Mouse (Mus musculus) lung, postnatal 0 days (tissue): ENCODE measurements at regions not wholly inside any gene's neighbourhood (a gene's known extent, or its start where the extent isn't known, plus 50 kb on each side); places are given as distances from the start of the nearest gene placed in this dataset.

Experiments used
- ATAC-seq: fragments of 200-750 bp; cut with Nextera tagmentation; 2 replicates; pipeline ENCODE4 v1.8.0; 2017; ENCODE audit warnings: moderate library complexity
- DNase-seq: peaks from one replicate; pipeline ENCODE4 v3.0.0-alpha.2; 2016; ENCODE audit warnings: low spot score
- H3K27ac ChIP-seq: fragments of 300-500 bp; sonication (generic); 2 replicates; pipeline ENCODE4 v1.5.1; 2014; ENCODE audit warnings: antibody characterized with exemption, mild to moderate bottlenecking, low read length, mixed read lengths
- H3K27me3 ChIP-seq: fragments of 300-500 bp; sonication (generic); replicated peaks from 2 replicates; pipeline ENCODE4 v1.6.1; 2014; ENCODE audit warnings: low read length, mixed read lengths; ENCODE audit not compliant: insufficient read depth
- H3K36me3 ChIP-seq: fragments of 300-500 bp; sonication (generic); 2 replicates; pipeline ENCODE4 v1.6.1; 2014; ENCODE audit warnings: low read length, mixed read lengths; ENCODE audit not compliant: insufficient read depth
- H3K4me1 ChIP-seq: fragments of 300-500 bp; sonication (generic); 2 replicates; pipeline ENCODE4 v1.6.1; 2014; ENCODE audit warnings: antibody characterized with exemption, low read depth, low read length, mixed read lengths; ENCODE audit not compliant: insufficient read depth
- H3K4me2 ChIP-seq: fragments of 300-500 bp; sonication (generic); replicated peaks from 2 replicates; pipeline ENCODE4 v1.6.1; 2014; ENCODE audit warnings: low read depth, mild to moderate bottlenecking, low read length, moderate library complexity, mixed read lengths
- H3K4me3 ChIP-seq: fragments of 300-500 bp; sonication (generic); 2 replicates; pipeline ENCODE4 v1.5.1; 2014; ENCODE audit warnings: low read depth, low read length
- H3K9ac ChIP-seq: fragments of 300-500 bp; sonication (generic); replicated peaks from 2 replicates; pipeline ENCODE4 v1.6.1; 2014; ENCODE audit warnings: low read depth, mild to moderate bottlenecking
- H3K9me3 ChIP-seq: fragments of 300-500 bp; sonication (generic); 2 replicates; pipeline ENCODE4 v1.6.1; 2016; ENCODE audit warnings: low read length, mixed read lengths
- CTCF ChIP-seq: IDR thresholded peaks from 2 replicates; pipeline ENCODE4 v1.5.1; 2016; ENCODE audit warnings: antibody characterized with exemption, mild to moderate bottlenecking
- EP300 ChIP-seq: IDR thresholded peaks from 2 replicates; pipeline ENCODE4 v1.6.1; 2016; ENCODE audit warnings: antibody characterized with exemption, mild to moderate bottlenecking, control low read depth
- WGBS: fragments of 180-500 bp; shearing (Covaris S2); extraction: QIAGEN DNeasy Blood & Tissue Kit; methylation state at CpG from one replicate; pipeline ENCODE4 v1.1.7; 2014; 5-methylcytosine and 5-hydroxymethylcytosine counted together

DNA sequence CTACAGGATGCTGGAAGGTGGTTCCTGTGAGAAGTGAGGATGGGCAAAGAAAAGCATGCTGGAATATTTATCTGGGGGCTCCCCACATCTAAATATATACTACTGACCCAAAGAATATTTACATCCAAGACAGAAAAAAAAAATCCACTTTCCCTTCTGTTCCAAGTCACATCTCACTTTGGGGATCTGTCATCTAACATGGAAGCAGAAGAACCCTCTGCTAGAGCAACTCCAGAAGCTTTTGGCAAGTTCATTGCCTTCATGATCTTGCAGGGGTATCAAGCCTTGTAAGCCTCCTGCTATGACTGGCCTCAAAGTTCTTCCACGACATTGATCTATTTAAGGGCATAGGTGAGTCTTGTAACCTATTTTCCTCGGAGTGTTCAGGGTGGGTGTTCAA lies 64.9 kb upstream of the Spdye4c start:
- Histone ChIP-seq H3K4me1 (peaks cover 8% of the 10 kb centered on the region; the same call in 1 of the 2 replicates), H3K27me3 (no peaks in the 10 kb centered on the region), H3K9me3 (no peaks in the 10 kb centered on the region), H3K27ac (no peak overlapping the region), H3K36me3 (no peaks in the 10 kb centered on the region), H3K4me3 (no peak overlapping the region), H3K9ac (no peak overlapping the region), H3K4me2 (no peak overlapping the region)
- 47% methylated on average over 2 of the region's 2 CpGs for WGBS
- ATAC-seq (no peak), DNase-seq (peak; percentile 46)
- no peak for TF ChIP-seq EP300
- TF ChIP-seq CTCF: no peak

GRCm38 (mm10) chr2:128526883-128527344 lies 64.1 kb upstream of the Spdye4c start:
- Histone ChIP-seq H3K4me2 (no peak overlapping the region), H3K4me1 (peaks cover 8% of the 10 kb centered on the region; the same call in 1 of the 2 replicates), H3K27ac (no peak overlapping the region), H3K36me3 (no peaks in the 10 kb centered on the region), H3K9ac (no peak overlapping the region), H3K9me3 (no peaks in the 10 kb centered on the region), H3K27me3 (no peaks in the 10 kb centered on the region), H3K4me3 (no peak overlapping the region)
- WGBS: 35% methylated on average over 3 of the region's 3 CpGs
- ATAC-seq (peak; percentile 81), DNase-seq (peak; percentile 86)
- TF ChIP-seq EP300 (peak; percentile 70), CTCF (no peak)

GRCm38 (mm10) chr2:128536294-128536693 lies 54.7 kb upstream of the Spdye4c start:
- no peaks in the 10 kb centered on the region for H3K36me3 ChIP-seq
- no peak overlapping the region for H3K9ac ChIP-seq
- TF ChIP-seq CTCF (no peak), EP300 (no peak)
- ATAC-seq: no peak
- H3K4me1 ChIP-seq: no peaks in the 10 kb centered on the region
- H3K9me3 ChIP-seq: no peaks in the 10 kb centered on the region
- DNase-seq: no peak
- H3K27me3 ChIP-seq: no peaks in the 10 kb centered on the region
- H3K4me2 ChIP-seq: no peak overlapping the region
- no peak overlapping the region for H3K27ac ChIP-seq
- H3K4me3 ChIP-seq: no peak overlapping the region
- WGBS: 88% methylated on average over 3 of the region's 3 CpGs

GRCm38 (mm10) chr2:128537425-128537824 lies 53.6 kb upstream of the Spdye4c start:
- Histone ChIP-seq H3K4me1 (no peaks in the 10 kb centered on the region), H3K27me3 (no peaks in the 10 kb centered on the region), H3K4me2 (no peak overlapping the region), H3K4me3 (no peak overlapping the region), H3K9ac (no peak overlapping the region), H3K27ac (no peak overlapping the region), H3K36me3 (no peaks in the 10 kb centered on the region), H3K9me3 (no peaks in the 10 kb centered on the region)
- ATAC-seq: no peak
- 70% methylated on average over 6 of the region's 6 CpGs for WGBS
- no peak for DNase-seq
- no peak for TF ChIP-seq CTCF
- no peak for TF ChIP-seq EP300

- Histone ChIP-seq H3K36me3 (no peaks in the 10 kb centered on the region), H3K4me3 (no peak overlapping the region), H3K9me3 (no peaks in the 10 kb centered on the region), H3K4me1 (no peaks in the 10 kb centered on the region), H3K9ac (no peak overlapping the region), H3K27me3 (no peaks in the 10 kb centered on the region), H3K27ac (no peak overlapping the region), H3K4me2 (no peak overlapping the region)
- DNase-seq: no peak
- no peak for ATAC-seq
- 86% methylated on average over 8 of the region's 8 CpGs for WGBS
- no peak for TF ChIP-seq EP300
- no peak for TF ChIP-seq CTCF
Observed at GRCm38 (mm10) chr2:128538736-128539135, 52.3 kb upstream of the Spdye4c start.
